Mouse (Mus musculus) hindbrain, embryonic 14.5 days (tissue): ENCODE results near the gene Klhl28. TPM values are rescaled to one million over a fixed set of nuclear protein-coding genes. Genes with fewer than 3 reads are reported as not detected.

Experiments
- ATAC-seq: fragments of 200-750 bp; cut with Nextera tagmentation; 2 replicates; pipeline ENCODE4 v1.8.0; 2017; ENCODE audit warnings: moderate number of reproducible peaks, mild to moderate bottlenecking, moderate TSS enrichment, moderate library complexity; ENCODE audit not compliant: low FRiP score
- DNase-seq: peaks from one replicate; pipeline ENCODE4 v3.0.0-alpha.2; 2015; ENCODE audit warnings: low spot score
- H3K27ac ChIP-seq: fragments of 300-500 bp; sonication (generic); 2 replicates; pipeline ENCODE4 v1.5.1; 2014; ENCODE audit warnings: mild to moderate bottlenecking, moderate library complexity
- H3K27me3 ChIP-seq: fragments of 300-500 bp; sonication (generic); 2 replicates; pipeline ENCODE4 v1.6.1; 2014; ENCODE audit warnings: mild to moderate bottlenecking, low read length, mixed read lengths; ENCODE audit not compliant: control insufficient read depth, insufficient read depth
- H3K36me3 ChIP-seq: fragments of 300-500 bp; sonication (generic); replicated peaks from 2 replicates; pipeline ENCODE4 v1.6.1; 2014; ENCODE audit not compliant: control insufficient read depth, insufficient read depth
- H3K4me1 ChIP-seq: fragments of 300-500 bp; sonication (generic); replicated peaks from 2 replicates; pipeline ENCODE4 v1.6.1; 2014; ENCODE audit warnings: antibody characterized with exemption, low read length, mixed read lengths; ENCODE audit not compliant: control insufficient read depth, insufficient read depth
- H3K4me2 ChIP-seq: fragments of 300-500 bp; sonication (generic); replicated peaks from 2 replicates; pipeline ENCODE4 v1.6.1; 2014; ENCODE audit warnings: mild to moderate bottlenecking, moderate library complexity
- H3K4me3 ChIP-seq: fragments of 300-500 bp; sonication (generic); replicated peaks from 2 replicates; pipeline ENCODE4 v1.5.1; 2014; ENCODE audit warnings: mild to moderate bottlenecking, low read length
- H3K9ac ChIP-seq: fragments of 300-500 bp; sonication (generic); 2 replicates; pipeline ENCODE4 v1.6.1; 2014
- H3K9me3 ChIP-seq: fragments of 300-500 bp; sonication (generic); 2 replicates; pipeline ENCODE4 v1.6.1; 2016; ENCODE audit warnings: low read length; ENCODE audit not compliant: control insufficient read depth
- WGBS: fragments of 180-500 bp; shearing (Covaris S2); extraction: QIAGEN DNeasy Blood & Tissue Kit; methylation state at CpG from one replicate; pipeline ENCODE4 v1.1.7; 2014; 5-methylcytosine and 5-hydroxymethylcytosine counted together
- polyA plus RNA-seq: library from polyadenylated mRNA; unstranded; fragments of >200 nt; fragmentation: Nextera tagmentation; extraction: Ambion mirVana; gene quantifications from 2 replicates; pipeline ENCODE4 v1.2.1, GENCODE M21; 2014

The Klhl28 gene
- polyA plus RNA-seq, 1 experiment from 2014 or later = 33.1 TPM

DNA sequence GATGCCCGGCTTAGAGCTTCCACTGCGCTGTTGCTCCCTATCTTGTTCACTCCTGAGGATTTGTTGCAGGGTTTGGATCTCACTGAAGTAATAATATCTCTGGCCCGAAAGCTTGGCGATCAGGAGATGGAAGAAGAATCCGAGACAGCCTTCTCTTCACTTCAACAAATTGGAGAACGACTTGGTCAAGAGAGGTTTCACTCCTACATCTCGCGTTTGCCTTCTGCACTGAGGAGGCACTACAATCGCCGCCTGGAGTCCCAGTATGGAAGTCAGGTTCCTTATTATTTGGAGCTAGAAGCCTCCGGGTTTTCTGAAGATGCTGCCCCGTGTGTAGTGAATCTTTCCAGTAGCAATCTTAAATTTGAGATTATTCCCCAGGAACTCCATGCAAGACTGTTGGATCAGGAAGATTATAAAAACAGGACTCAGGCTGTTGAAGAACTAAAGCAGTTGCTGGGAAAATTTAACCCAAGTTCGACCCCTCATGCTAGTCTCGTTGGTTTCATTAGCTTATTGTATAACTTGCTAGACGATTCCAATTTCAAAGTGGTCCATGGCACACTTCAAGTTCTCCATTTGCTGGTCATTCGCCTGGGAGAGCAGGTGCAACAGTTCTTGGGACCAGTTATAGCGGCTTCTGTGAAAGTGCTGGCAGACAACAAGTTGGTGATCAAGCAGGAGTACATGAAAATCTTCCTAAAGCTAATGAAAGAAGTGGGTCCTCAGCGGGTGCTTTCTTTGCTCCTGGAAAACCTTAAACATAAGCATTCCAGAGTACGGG is 1.5 kb upstream of the Klhl28 start:
- H3K9me3 ChIP-seq = no peaks in the 10 kb centered on the region
- H3K27ac ChIP-seq = peak overlapping the region; percentile 88
- peak overlapping the region; percentile 86 for H3K9ac ChIP-seq
- H3K36me3 ChIP-seq = peaks cover 5% of the 10 kb centered on the region; the same call in 1 of the 2 replicates
- peak overlapping the region; percentile 98 for H3K4me2 ChIP-seq
- 5% methylated on average over 19 of the region's 19 CpGs for WGBS
- peak overlapping the region; percentile 88 for H3K4me3 ChIP-seq
- ATAC-seq (no peak), DNase-seq (no peak)
- H3K4me1 ChIP-seq = peaks cover 53% of the 10 kb centered on the region
- no peaks in the 10 kb centered on the region for H3K27me3 ChIP-seq

DNA sequence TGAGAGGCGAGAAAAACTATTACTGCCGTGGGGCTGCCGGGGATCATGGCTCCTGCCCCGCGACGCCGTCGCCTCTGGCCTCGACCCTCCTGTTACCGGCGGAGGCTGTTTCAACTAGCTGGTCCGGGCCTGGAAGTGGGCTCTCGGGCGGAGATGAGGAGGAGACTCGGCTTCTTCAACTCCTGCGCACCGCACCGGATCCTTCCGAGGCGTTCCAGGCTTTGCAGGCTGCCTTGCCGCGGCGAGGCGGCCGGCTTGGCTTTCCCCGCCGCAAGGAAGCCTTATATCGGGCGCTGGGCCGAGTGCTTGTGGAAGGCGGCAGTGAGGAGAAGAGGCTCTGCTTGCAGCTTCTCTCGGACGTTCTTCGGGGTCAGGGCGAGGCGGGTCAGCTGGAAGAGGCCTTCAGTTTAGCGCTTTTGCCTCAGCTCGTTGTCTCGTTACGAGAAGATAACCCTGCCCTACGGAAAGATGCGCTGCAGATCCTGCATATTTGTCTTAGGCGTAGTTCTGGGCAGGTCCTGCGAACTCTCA is 832 bp upstream of the Klhl28 start:
- DNase-seq = peak; percentile 35
- peak overlapping the region; percentile 86 for H3K9ac ChIP-seq
- peak overlapping the region; percentile 88 for H3K27ac ChIP-seq
- H3K4me2 ChIP-seq = peak overlapping the region; percentile 98
- H3K4me3 ChIP-seq = peak overlapping the region; percentile 88
- WGBS = under 1% methylated on average over 44 of the region's 44 CpGs
- H3K4me1 ChIP-seq = peaks cover 46% of the 10 kb centered on the region
- no peaks in the 10 kb centered on the region for H3K9me3 ChIP-seq
- peaks cover 3% of the 10 kb centered on the region; the same call in 1 of the 2 replicates for H3K36me3 ChIP-seq
- peak; percentile 34; the same call in 1 of the 2 replicates for ATAC-seq
- H3K27me3 ChIP-seq = no peaks in the 10 kb centered on the region

DNA sequence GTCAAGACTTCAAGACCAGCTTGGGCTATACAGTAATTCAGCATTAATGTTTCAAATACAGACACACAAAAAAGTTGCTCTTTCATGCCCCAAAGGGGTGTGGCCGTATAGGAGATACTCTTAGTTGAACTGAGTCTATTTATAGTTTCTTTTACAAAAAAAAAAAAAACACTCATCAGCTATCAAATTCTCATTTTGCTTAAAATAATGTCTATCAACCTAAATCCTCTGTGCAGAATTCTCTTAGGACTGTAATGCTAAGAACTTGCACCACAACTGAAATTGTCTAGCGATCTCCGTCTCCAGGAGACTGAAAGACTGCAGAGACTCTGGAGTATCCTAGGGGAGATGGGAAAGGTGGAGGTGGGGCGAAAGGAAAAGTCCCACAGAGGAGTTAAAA is 774 bp downstream of the Klhl28 start:
- 25% methylated on average over 4 of the region's 4 CpGs for WGBS
- peak overlapping the region; percentile 33; the same call in 1 of the 2 replicates for H3K27ac ChIP-seq

DNA sequence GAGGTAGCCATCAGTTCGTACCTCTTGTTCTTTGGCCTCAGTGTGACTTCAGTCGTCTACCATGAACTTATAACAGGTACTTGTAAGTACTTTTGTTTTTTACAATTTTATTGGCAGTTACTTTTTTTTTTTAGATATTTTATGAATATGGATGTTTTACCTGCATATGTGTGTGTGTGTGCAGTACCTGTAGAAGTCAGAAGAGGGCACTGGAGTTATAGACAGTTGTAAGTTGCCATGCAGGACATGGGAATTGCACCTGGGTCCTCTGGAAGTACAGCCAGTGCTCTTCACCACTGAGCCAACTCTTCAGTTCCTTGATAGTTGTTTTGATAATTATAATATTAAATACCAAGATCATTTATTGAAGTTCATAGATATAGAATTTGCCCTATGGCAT is 27.8 kb downstream of the Klhl28 start:
- H3K36me3 ChIP-seq = peaks cover 10% of the 10 kb centered on the region; the same call in 1 of the 2 replicates
- no peaks in the 10 kb centered on the region for H3K27me3 ChIP-seq
- no peaks in the 10 kb centered on the region for H3K9me3 ChIP-seq
- H3K9ac ChIP-seq = no peak overlapping the region
- DNase-seq = no peak
- H3K4me1 ChIP-seq = no peaks in the 10 kb centered on the region
- ATAC-seq = no peak
- 93% methylated on average over 2 of the region's 2 CpGs for WGBS
- no peak overlapping the region for H3K27ac ChIP-seq
- no peak overlapping the region for H3K4me3 ChIP-seq
- no peak overlapping the region for H3K4me2 ChIP-seq

More for the DNA sequence above, 774 bp downstream of the Klhl28 start:
- H3K27me3 ChIP-seq = no peaks in the 10 kb centered on the region
- H3K9me3 ChIP-seq = no peaks in the 10 kb centered on the region
- H3K4me1 ChIP-seq = peaks cover 30% of the 10 kb centered on the region
- ATAC-seq (no peak), DNase-seq (no peak)
- peak overlapping the region; percentile 88 for H3K4me3 ChIP-seq
- H3K9ac ChIP-seq = peak overlapping the region; percentile 63
- H3K4me2 ChIP-seq = peak overlapping the region; percentile 91
- no peaks in the 10 kb centered on the region for H3K36me3 ChIP-seq

DNA sequence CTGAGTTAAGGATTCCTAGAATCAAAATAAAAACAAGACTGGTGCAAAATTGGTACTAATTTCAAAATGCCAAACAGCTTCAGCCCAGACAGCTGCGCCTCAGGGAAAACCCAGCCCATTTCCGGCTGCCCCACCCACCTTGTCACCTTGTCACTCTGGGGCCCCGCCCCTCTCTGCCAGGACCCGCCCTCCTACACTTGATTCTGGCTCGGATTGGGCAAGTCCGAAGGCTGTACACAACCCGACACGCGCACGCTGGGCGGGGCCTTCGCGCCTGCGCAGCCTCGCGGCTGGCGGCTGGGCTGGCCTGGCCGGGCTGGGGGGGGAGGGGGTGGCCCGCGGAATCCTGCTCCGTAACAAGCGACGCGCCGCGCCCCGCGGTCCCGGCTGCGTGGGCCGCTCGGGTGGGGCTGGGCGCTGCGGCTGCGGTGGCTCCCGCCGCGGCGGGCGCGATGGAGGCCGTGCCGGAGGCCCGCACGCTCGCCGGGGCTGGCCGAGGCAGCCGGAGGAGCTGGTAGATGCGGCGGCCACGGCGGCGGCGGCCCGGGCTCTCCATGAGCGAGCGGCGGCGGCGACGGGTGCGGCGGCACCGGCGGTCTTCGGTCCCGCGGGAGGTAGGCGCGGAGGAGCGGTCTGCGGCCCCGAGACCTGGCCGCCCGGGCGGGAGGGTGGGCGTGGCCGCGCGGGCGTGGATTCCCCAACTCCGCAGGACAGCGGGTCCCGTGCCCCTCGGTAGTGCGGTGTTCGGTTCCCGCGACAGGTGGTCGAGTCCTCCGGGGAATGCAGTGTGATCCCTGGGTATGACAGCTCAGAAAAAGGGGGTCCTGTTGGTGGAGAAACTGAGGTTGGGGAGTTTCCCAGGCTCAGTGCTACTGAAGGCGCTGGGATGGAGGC is 47.5 kb downstream of the Klhl28 start, which contains the start of gene Gm527:
Gene Gm527 (plus strand): TSS at position 329 of the 894 bp plus-strand sequence.
- Histone ChIP-seq H3K36me3 (peaks cover 18% of the 10 kb centered on the region), H3K4me2 (peak within 1 kb of the TSS; percentile 85), H3K9me3 (no peaks in the 10 kb centered on the region), H3K4me3 (peak within 1 kb of the TSS; percentile 69), H3K9ac (peak within 1 kb of the TSS; percentile 82), H3K4me1 (0 out of 2 replicates have a peak, but pooled peaks cover 3% of the 10 kb centered on the region), H3K27ac (peak within 1 kb of the TSS; percentile 81), H3K27me3 (no peaks in the 10 kb centered on the region)
- DNase-seq (peak; percentile 95), ATAC-seq (peak; percentile 100)
- under 1% methylated on average over 55 of the region's 93 CpGs for WGBS

DNA sequence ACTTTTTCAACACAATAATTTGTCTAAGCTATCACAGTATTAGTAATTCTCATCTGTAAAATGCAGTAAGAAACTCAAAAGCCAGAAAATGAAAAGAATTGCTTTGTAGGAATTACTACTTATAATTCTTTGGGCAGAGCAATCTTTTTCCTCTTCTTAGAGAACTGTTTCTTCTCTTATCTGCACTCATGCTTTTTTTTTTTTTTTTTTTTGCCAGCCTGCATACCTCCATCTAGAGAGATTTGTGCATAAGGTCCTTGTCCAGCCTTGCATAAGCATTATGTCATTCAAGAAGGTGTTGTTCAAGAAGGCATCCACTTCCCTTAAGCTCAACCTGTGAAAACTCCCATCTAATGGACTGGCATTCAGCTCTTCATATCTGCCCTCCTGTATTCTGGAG is 48.6 kb downstream of the Klhl28 start:
- ATAC-seq (no peak), DNase-seq (no peak)
- H3K9me3 ChIP-seq = no peaks in the 10 kb centered on the region
- H3K4me2 ChIP-seq = peak overlapping the region; percentile 85
- H3K4me3 ChIP-seq = no peak overlapping the region
- 0 out of 2 replicates have a peak, but pooled peaks cover 3% of the 10 kb centered on the region for H3K4me1 ChIP-seq
- peaks cover 9% of the 10 kb centered on the region for H3K36me3 ChIP-seq
- no peak overlapping the region for H3K27ac ChIP-seq
- H3K9ac ChIP-seq = no peak overlapping the region
- no peaks in the 10 kb centered on the region for H3K27me3 ChIP-seq

DNA sequence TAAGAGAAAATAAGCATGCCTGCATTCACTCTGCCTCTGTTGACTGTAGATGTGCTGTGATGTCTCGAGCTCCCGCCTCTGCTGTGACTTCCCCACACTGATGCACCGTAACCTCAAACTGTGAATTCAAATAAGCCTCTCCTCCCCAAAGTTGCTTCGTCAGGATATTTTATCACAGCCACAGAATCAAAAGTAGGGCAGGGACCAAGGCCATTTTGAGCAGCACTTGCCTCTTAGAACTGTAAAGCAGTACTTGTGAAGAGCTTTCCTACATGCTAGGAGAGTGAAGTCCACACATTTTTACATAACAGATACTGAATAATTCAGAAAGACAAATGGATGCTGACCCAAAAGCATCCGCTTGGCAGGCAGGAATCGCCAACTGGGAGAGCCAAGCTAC is 52.3 kb downstream of the Klhl28 start:
- ATAC-seq = no peak
- WGBS = 56% methylated on average over 6 of the region's 6 CpGs
- Histone ChIP-seq H3K9ac (no peak overlapping the region), H3K4me2 (no peak overlapping the region), H3K4me3 (no peak overlapping the region), H3K9me3 (no peaks in the 10 kb centered on the region), H3K27me3 (no peaks in the 10 kb centered on the region), H3K27ac (no peak overlapping the region), H3K4me1 (no peaks in the 10 kb centered on the region), H3K36me3 (no peaks in the 10 kb centered on the region)
- no peak for DNase-seq

DNA sequence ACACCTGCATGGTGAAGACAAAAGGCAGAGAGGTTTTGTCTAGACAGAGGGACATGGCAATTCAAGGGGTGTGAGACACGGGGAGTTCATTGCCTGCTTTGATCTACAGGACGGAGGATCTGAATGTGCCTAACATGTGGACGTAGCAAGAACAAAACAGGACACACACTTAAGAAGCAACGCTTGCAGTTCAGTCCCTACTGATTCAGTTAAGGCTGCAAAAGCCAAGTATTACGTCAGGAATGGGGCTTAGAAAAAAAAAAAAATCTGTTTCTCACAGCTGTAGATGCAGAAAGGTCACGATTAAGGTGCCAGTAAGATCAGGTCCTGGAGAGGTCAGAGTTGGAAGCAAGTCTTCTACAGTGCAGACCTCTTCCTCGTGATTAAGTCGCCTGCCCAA is 62.1 kb downstream of the Klhl28 start:
- Histone ChIP-seq H3K27me3 (no peaks in the 10 kb centered on the region), H3K36me3 (no peaks in the 10 kb centered on the region), H3K27ac (peak overlapping the region; percentile 67), H3K4me1 (peaks cover 5% of the 10 kb centered on the region; the same call in 1 of the 2 replicates), H3K9me3 (no peaks in the 10 kb centered on the region), H3K9ac (no peak overlapping the region), H3K4me2 (no peak overlapping the region), H3K4me3 (no peak overlapping the region)
- DNase-seq (no peak), ATAC-seq (no peak)
- WGBS = 64% methylated on average over 8 of the region's 8 CpGs

DNA sequence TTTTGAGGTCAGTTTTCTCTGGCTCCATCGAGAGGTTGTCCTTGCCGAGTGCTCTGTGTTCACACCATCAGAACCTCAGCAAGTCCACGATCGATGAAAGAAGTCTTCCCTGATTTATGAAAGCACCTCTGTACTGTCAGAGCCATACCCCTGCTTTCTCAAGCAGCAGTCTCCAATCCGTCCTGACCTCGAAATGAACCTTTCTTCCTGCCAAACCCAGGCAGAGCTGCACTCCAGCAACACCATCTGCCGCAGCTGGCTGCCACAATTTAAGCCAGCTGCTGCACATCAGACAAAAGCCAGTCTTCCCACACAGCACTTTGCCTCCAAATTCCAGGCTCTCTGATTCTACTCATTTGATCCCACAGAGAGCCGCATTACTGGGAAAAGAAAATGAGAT is 62.8 kb downstream of the Klhl28 start:
- Histone ChIP-seq H3K9me3 (no peaks in the 10 kb centered on the region), H3K4me2 (peak overlapping the region; percentile 21; the same call in 1 of the 2 replicates), H3K27ac (no peak overlapping the region), H3K4me1 (peaks cover 5% of the 10 kb centered on the region; the same call in 1 of the 2 replicates), H3K36me3 (no peaks in the 10 kb centered on the region), H3K27me3 (no peaks in the 10 kb centered on the region), H3K9ac (no peak overlapping the region), H3K4me3 (no peak overlapping the region)
- DNase-seq = peak; percentile 46
- ATAC-seq = peak; percentile 77; the same call in 1 of the 2 replicates
- WGBS = 42% methylated on average over 8 of the region's 8 CpGs
